Mouse (Mus musculus): ENCODE data around the gene Plch2. TPM values are rescaled to one million over a fixed set of nuclear protein-coding genes. Genes with fewer than 3 reads are reported as not detected.

Plch2 gene
- polyA plus RNA-seq (2021; fragmentation: Nextera tagmentation): 15.6 and 18.7 TPM in 2 replicates
- long read RNA-seq, experiment 1, partial matches to known transcripts: 10 of 19 reads
- long read RNA-seq, experiment 1, other reads (novel, unspliced or antisense): 9 of 19 reads
- long read RNA-seq, experiment 2, partial matches to known transcripts: 40 of 103 reads
- long read RNA-seq, experiment 2, other reads (novel, unspliced or antisense): 63 of 103 reads

GRCm38 (mm10) chr4:155056724-155057123 lies at the start of gene Plch2:
Gene Plch2 (minus strand): TSS chr4:155056784.

DNA sequence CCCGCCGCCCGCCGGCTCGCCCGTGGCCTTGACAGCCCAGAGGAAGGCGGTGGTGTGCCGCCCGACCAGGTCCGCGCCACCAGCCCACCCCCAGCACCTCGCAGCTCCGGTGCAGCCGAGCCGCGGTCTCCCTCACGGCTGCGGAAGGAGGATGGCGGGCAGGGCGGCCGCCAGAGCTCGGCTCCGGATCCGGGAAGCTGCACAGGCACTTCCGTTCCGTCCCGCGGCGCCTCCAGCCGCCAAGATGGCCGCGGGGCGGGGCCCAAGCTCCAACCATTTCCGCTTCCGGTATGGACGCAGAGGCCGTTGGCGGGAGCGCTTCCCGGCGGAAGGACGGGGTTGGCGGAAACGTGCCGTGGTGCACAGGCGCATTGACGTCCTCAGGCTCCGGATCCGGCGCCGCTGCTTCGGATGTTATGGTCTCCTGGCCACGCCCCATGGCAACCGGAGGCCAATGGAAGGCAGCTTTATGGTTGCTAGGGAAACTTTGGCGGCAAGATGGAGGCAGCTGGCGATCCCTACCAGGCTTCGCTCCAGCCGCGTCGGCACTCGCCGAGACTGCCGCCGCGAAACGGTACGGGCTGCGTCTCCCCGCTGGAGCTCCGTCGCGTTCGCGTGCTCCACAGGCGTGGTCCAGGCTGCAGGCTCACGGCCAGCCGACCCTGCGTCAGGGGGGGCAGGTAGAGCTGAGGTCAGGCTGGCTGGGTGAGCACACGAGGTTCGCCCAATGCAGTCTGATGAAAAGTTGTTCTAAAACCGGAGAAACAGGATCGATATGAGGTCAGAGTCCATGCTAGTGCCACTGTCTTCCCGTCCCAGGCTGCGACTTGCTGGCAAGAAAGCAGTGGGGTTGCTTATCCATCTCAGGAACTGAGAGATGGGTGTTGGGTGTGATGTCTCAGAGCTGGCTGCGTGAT lies 29.8 kb upstream of the Plch2 start, which contains the start of the genes Rer1 and Morn1:
Gene Rer1 (minus strand): TSS at position 275 of the 917 bp plus-strand sequence.
Gene Morn1 (plus strand): TSS at position 470 of the 917 bp plus-strand sequence.

GRCm38 (mm10) chr4:155066834-155067522 lies 10.4 kb upstream of the Plch2 start, which contains the start of gene Pex10:
Gene Pex10 (plus strand): TSS chr4:155067016.

GRCm38 (mm10) chr4:154963901-154964580 lies 92.5 kb downstream of the Plch2 start, which contains the start of gene Pank4:
Gene Pank4 (plus strand): TSS chr4:154964123.

DNA sequence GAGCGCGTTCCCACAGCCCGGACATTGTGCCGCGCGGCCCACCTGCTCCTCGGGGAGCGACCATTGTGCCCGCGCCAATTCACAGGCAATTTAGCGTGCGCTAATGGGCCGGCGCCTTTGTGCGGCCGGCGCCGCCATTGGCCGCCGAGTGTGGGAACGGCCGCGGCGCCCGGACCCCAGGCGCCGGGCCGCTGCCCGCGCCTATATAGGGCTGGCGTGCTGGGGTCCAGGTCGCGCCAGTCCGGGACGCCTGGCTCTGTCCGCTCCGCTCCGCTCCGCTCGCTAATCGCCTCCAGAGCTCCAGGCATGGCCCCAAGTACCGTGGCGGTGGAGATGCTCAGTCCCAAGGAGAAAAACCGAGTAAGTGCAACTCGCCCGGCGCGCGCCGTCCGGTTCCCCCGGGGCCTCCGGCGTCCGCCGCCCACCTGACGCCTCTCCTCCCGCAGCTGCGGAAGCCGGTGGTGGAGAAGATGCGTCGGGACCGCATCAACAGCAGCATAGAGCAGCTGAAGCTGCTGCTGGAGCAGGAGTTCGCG lies 95.8 kb downstream of the Plch2 start, which contains the start of gene Hes5:
Gene Hes5 (plus strand): TSS at position 234 of the 536 bp plus-strand sequence.

Other genes with a start within 250 kb of the Plch2 start
- 5.1 and 5.8 TPM in 2 replicates for gene Ttc34, start 219.3 kb downstream of the Plch2 start, polyA plus RNA-seq (2021; fragmentation: Nextera tagmentation)
- gene Mmel1, start 187.2 kb downstream of the Plch2 start, polyA plus RNA-seq (2021; fragmentation: Nextera tagmentation): 0.14 and 0.35 TPM in 2 replicates
- 176 and 177 TPM in 2 replicates for gene Fam213b, start 157.6 kb downstream of the Plch2 start, polyA plus RNA-seq (2021; fragmentation: Nextera tagmentation)
- 0.80 and 0.84 TPM in 2 replicates for gene Tnfrsf14, start 128.2 kb downstream of the Plch2 start, polyA plus RNA-seq (2021; fragmentation: Nextera tagmentation)
- 42.2 and 81.5 TPM in 2 replicates for gene Hes5, start 95.9 kb downstream of the Plch2 start, polyA plus RNA-seq (2021; fragmentation: Nextera tagmentation)
- 15.0 and 16.3 TPM in 2 replicates for gene Pank4, start 92.7 kb downstream of the Plch2 start, polyA plus RNA-seq (2021; fragmentation: Nextera tagmentation)
- 8.9 and 10.7 TPM in 2 replicates for gene Pex10, start 10.2 kb upstream of the Plch2 start, polyA plus RNA-seq (2021; fragmentation: Nextera tagmentation)
- gene Rer1, start 29.6 kb upstream of the Plch2 start, polyA plus RNA-seq (2021; fragmentation: Nextera tagmentation): 202 and 207 TPM in 2 replicates
- 3.4 and 5.5 TPM in 2 replicates for gene Morn1, start 29.8 kb upstream of the Plch2 start, polyA plus RNA-seq (2021; fragmentation: Nextera tagmentation)
- 15.4 and 15.8 TPM in 2 replicates for gene Ski, start 165.8 kb upstream of the Plch2 start, polyA plus RNA-seq (2021; fragmentation: Nextera tagmentation)
- 34.0 and 38.9 TPM in 2 replicates for gene Faap20, start 193.0 kb upstream of the Plch2 start, polyA plus RNA-seq (2021; fragmentation: Nextera tagmentation)